Mouse (Mus musculus): Measurements from ENCODE around the gene Slc15a1. TPM values are rescaled to one million over a fixed set of nuclear protein-coding genes. Genes with fewer than 3 reads are reported as not detected.

Gene Slc15a1
- polyA plus RNA-seq, 1 experiment from 2014 or later: 0.06 TPM

DNA sequence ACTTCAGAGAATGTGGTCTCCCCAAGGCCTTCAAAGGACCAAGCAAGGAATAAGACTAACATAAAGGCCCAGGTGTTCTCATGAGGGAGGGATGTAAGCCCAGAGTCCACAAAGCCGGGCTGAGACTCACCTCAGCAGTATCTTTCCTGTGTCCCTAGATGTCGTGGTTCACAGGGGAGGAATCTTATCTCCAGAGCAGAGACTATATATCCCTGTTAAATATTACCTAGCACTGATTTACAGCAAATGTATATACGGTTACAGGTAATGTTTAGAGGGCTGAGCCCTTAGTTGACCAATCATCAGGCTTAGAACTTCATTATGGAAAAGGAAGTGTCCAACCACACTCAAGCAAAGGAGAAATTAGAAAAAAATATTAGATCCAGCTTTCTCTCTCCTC lies 11.3 kb downstream of the Slc15a1 start:
- Histone ChIP-seq H3K4me2 (replicated peaks) (no peak overlapping the region), H3K27ac (no peak overlapping the region), H3K9ac (no peak overlapping the region), H3K9me3 (no peaks in the 10 kb centered on the region), H3K36me3 (no peaks in the 10 kb centered on the region), H3K4me3 (no peak overlapping the region), H3K27me3 (no peaks in the 10 kb centered on the region), H3K4me1 (peaks cover 12% of the 10 kb centered on the region)
- ATAC-seq (ENCODE audit: insufficient number of reproducible peaks, insufficient read depth, low FRiP score, low TSS enrichment): no peak
- 77% methylated on average over 3 of the region's 3 CpGs for WGBS

- peaks cover 12% of the 10 kb centered on the region for H3K4me1 ChIP-seq
- no peak overlapping the region for H3K9ac ChIP-seq
- H3K36me3 ChIP-seq: no peaks in the 10 kb centered on the region
- H3K27me3 ChIP-seq: no peaks in the 10 kb centered on the region
- H3K4me2 ChIP-seq (replicated peaks): 0 out of 2 replicates have a peak overlapping the region, but pooled peaks have one; percentile 1
- ATAC-seq (ENCODE audit: insufficient number of reproducible peaks, insufficient read depth, low FRiP score, low TSS enrichment): no peak
- no peaks in the 10 kb centered on the region for H3K9me3 ChIP-seq
- WGBS: 55% methylated on average over 8 of the region's 8 CpGs
- no peak overlapping the region for H3K27ac ChIP-seq
- no peak overlapping the region for H3K4me3 ChIP-seq
Observed at GRCm38 (mm10) chr14:121492328-121492727, 12.7 kb downstream of the Slc15a1 start.

- H3K9ac ChIP-seq: no peak overlapping the region
Observed at GRCm38 (mm10) chr14:121485722-121486121, 19.3 kb downstream of the Slc15a1 start.

DNA sequence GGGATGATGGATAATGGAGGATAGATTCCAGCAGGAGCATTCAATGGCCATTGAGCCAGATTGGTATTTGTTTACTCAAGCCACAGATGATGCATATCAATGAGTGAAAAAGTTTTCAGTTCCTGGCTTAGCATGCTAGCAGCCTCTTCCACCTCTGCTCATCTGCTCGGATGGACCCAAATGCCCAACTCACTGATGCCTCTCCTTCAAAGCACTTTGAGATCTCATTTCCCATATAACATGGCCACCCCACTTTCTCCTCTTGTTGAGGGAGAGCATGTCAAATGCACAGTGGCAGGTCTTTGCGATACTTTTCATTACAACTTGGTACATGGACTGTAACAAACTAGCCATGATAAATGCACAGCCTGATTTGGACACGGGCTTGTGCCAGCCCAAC lies 20.6 kb downstream of the Slc15a1 start:
- H3K36me3 ChIP-seq: no peaks in the 10 kb centered on the region
- WGBS: 88% methylated on average over 3 of the region's 3 CpGs
- no peaks in the 10 kb centered on the region for H3K9me3 ChIP-seq
- H3K9ac ChIP-seq: no peak overlapping the region
- no peaks in the 10 kb centered on the region for H3K4me1 ChIP-seq
- no peak for ATAC-seq (ENCODE audit: insufficient number of reproducible peaks, insufficient read depth, low FRiP score, low TSS enrichment)
- H3K27ac ChIP-seq: no peak overlapping the region
- H3K4me3 ChIP-seq: no peak overlapping the region
- no peak overlapping the region for H3K4me2 ChIP-seq (replicated peaks)
- no peaks in the 10 kb centered on the region for H3K27me3 ChIP-seq

More at GRCm38 (mm10) chr14:121485722-121486121, 19.3 kb downstream of the Slc15a1 start:
- 93% methylated on average over 1 of the region's 1 CpGs for WGBS
- Histone ChIP-seq H3K36me3 (no peaks in the 10 kb centered on the region), H3K9me3 (no peaks in the 10 kb centered on the region), H3K4me1 (no peaks in the 10 kb centered on the region), H3K4me2 (replicated peaks) (no peak overlapping the region), H3K27ac (no peak overlapping the region), H3K27me3 (no peaks in the 10 kb centered on the region), H3K4me3 (no peak overlapping the region)
- no peak for ATAC-seq (ENCODE audit: insufficient number of reproducible peaks, insufficient read depth, low FRiP score, low TSS enrichment)

GRCm38 (mm10) chr14:121482181-121482580 lies 22.9 kb downstream of the Slc15a1 start:
- no peaks in the 10 kb centered on the region for H3K36me3 ChIP-seq
- no peaks in the 10 kb centered on the region for H3K27me3 ChIP-seq
- no peak for ATAC-seq (ENCODE audit: insufficient number of reproducible peaks, insufficient read depth, low FRiP score, low TSS enrichment)
- H3K4me1 ChIP-seq: no peaks in the 10 kb centered on the region
- H3K27ac ChIP-seq: no peak overlapping the region
- no peak overlapping the region for H3K9ac ChIP-seq
- H3K4me3 ChIP-seq: no peak overlapping the region
- H3K4me2 ChIP-seq (replicated peaks): no peak overlapping the region
- H3K9me3 ChIP-seq: no peaks in the 10 kb centered on the region
- WGBS: 72% methylated on average over 7 of the region's 7 CpGs

DNA sequence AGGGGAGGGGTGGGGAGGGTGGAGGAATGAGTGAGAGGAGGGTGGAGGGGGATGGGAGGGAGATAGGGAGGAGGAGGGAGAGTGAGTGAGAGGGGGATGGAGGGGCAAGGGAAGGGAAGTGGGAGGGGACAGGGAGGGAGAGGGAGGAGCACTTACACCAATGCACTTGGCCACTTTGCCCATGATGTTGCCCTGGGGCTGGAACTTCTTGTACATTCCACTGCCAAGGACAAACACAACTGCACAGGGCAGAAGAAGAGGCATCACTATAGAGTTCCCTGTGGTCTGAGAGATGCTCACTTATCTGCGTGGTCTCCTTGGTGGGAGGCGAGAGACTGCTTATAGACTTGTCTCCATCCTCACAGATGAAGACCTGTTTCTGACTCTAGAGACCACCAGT lies 23.5 kb downstream of the Slc15a1 start:
- Histone ChIP-seq H3K9ac (no peak overlapping the region), H3K4me2 (replicated peaks) (no peak overlapping the region), H3K4me1 (no peaks in the 10 kb centered on the region), H3K9me3 (no peaks in the 10 kb centered on the region), H3K27me3 (no peaks in the 10 kb centered on the region), H3K27ac (no peak overlapping the region), H3K4me3 (no peak overlapping the region), H3K36me3 (no peaks in the 10 kb centered on the region)
- ATAC-seq (ENCODE audit: insufficient number of reproducible peaks, insufficient read depth, low FRiP score, low TSS enrichment): no peak
- WGBS: 80% methylated on average over 2 of the region's 2 CpGs

GRCm38 (mm10) chr14:121479096-121479495 lies 26.0 kb downstream of the Slc15a1 start:
- Histone ChIP-seq H3K4me2 (replicated peaks) (no peak overlapping the region), H3K9me3 (no peaks in the 10 kb centered on the region), H3K36me3 (no peaks in the 10 kb centered on the region), H3K27me3 (no peaks in the 10 kb centered on the region), H3K27ac (no peak overlapping the region), H3K4me1 (no peaks in the 10 kb centered on the region), H3K9ac (no peak overlapping the region), H3K4me3 (no peak overlapping the region)
- no peak for ATAC-seq (ENCODE audit: insufficient number of reproducible peaks, insufficient read depth, low FRiP score, low TSS enrichment)
- 78% methylated on average over 3 of the region's 3 CpGs for WGBS

- 85% methylated on average over 14 of the region's 14 CpGs for WGBS
- no peak for ATAC-seq (ENCODE audit: insufficient number of reproducible peaks, insufficient read depth, low FRiP score, low TSS enrichment)
Observed at GRCm38 (mm10) chr14:121477925-121478693, 26.9 kb downstream of the Slc15a1 start.

GRCm38 (mm10) chr14:121473869-121474268 lies 31.2 kb downstream of the Slc15a1 start:
- WGBS: 63% methylated on average over 4 of the region's 4 CpGs
- ATAC-seq (ENCODE audit: insufficient number of reproducible peaks, insufficient read depth, low FRiP score, low TSS enrichment): no peak
- H3K36me3 ChIP-seq: no peaks in the 10 kb centered on the region
- H3K27ac ChIP-seq: no peak overlapping the region
- H3K4me1 ChIP-seq: no peaks in the 10 kb centered on the region
- no peak overlapping the region for H3K4me3 ChIP-seq
- H3K9me3 ChIP-seq: no peaks in the 10 kb centered on the region
- no peak overlapping the region for H3K4me2 ChIP-seq (replicated peaks)
- no peak overlapping the region for H3K9ac ChIP-seq
- H3K27me3 ChIP-seq: no peaks in the 10 kb centered on the region

More at GRCm38 (mm10) chr14:121477925-121478693, 26.9 kb downstream of the Slc15a1 start:
- Histone ChIP-seq H3K9ac (no peak overlapping the region), H3K4me2 (replicated peaks) (no peak overlapping the region), H3K36me3 (no peaks in the 10 kb centered on the region), H3K27me3 (no peaks in the 10 kb centered on the region), H3K27ac (no peak overlapping the region), H3K4me1 (no peaks in the 10 kb centered on the region), H3K4me3 (no peak overlapping the region), H3K9me3 (no peaks in the 10 kb centered on the region)

DNA sequence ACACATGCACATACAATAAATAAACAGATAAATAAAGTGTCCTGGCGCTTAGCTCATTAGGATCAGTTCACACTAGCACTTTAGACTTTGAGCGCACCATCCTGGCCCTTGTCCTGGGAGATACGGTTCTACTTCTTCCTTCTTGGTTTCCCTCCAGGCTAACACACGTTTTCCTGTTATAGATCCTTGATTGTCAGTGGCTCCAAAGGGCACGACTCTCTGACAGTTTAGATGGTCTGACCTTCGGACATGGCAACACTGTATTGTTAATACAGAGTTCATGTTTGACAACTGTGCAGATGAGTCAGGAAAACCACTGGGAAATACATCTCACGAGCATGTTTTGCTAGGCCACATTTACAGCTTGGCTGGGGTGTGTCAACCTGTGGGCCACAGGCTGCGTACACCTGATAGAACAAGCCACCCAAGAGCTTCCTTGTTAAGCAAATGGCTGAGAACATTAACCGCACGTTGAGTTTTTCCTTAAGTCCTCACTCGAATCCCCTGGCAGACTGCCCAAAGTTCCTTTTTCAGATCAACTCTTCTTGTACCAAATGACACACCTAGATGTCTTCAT lies 33.4 kb downstream of the Slc15a1 start:
- Histone ChIP-seq H3K4me2 (replicated peaks) (no peak overlapping the region), H3K4me3 (no peak overlapping the region), H3K9me3 (no peaks in the 10 kb centered on the region), H3K4me1 (no peaks in the 10 kb centered on the region), H3K27me3 (no peaks in the 10 kb centered on the region), H3K36me3 (no peaks in the 10 kb centered on the region), H3K9ac (no peak overlapping the region), H3K27ac (no peak overlapping the region)
- 75% methylated on average over 11 of the region's 11 CpGs for WGBS
- no peak for ATAC-seq (ENCODE audit: insufficient number of reproducible peaks, insufficient read depth, low FRiP score, low TSS enrichment)

- Histone ChIP-seq H3K4me2 (replicated peaks) (no peak overlapping the region), H3K4me3 (no peak overlapping the region), H3K9me3 (no peaks in the 10 kb centered on the region), H3K27ac (no peak overlapping the region), H3K36me3 (no peaks in the 10 kb centered on the region), H3K9ac (no peak overlapping the region), H3K27me3 (no peaks in the 10 kb centered on the region), H3K4me1 (no peaks in the 10 kb centered on the region)
- ATAC-seq (ENCODE audit: insufficient number of reproducible peaks, insufficient read depth, low FRiP score, low TSS enrichment): no peak
Observed at GRCm38 (mm10) chr14:121469601-121470000, 35.5 kb downstream of the Slc15a1 start.

GRCm38 (mm10) chr14:121467646-121468045 lies 37.4 kb downstream of the Slc15a1 start:
- Histone ChIP-seq H3K4me1 (no peaks in the 10 kb centered on the region), H3K36me3 (no peaks in the 10 kb centered on the region), H3K4me2 (replicated peaks) (no peak overlapping the region), H3K9ac (no peak overlapping the region), H3K9me3 (no peaks in the 10 kb centered on the region), H3K27me3 (no peaks in the 10 kb centered on the region), H3K27ac (no peak overlapping the region), H3K4me3 (no peak overlapping the region)
- ATAC-seq (ENCODE audit: insufficient number of reproducible peaks, insufficient read depth, low FRiP score, low TSS enrichment): no peak
- WGBS: 91% methylated on average over 6 of the region's 6 CpGs

Data from embryonic facial prominence, embryonic 12.5 days (tissue).